Mouse (Mus musculus) liver, embryonic 14.5 days (tissue): ENCODE data around the gene Oxsr1. TPM values are rescaled to one million over a fixed set of nuclear protein-coding genes. Genes with fewer than 3 reads are reported as not detected.
"Not testable (repeated sequence)": the region's sequence is repeated elsewhere in the genome, so short reads cannot be mapped to it uniquely, and the experiment has no call there.

Experiments
- ATAC-seq: fragments of 200-750 bp; cut with Nextera tagmentation; 2 replicates; pipeline ENCODE4 v1.8.0; 2017; ENCODE audit warnings: moderate number of reproducible peaks, mild to moderate bottlenecking, moderate library complexity; ENCODE audit not compliant: insufficient read depth
- DNase-seq, 3 experiments: peaks; one replicate each; pipeline ENCODE4 v3.0.0-alpha.2; 2012 to 2013; ENCODE audit warnings: low read depth in 3 of 3, low spot score in 3 of 3
- H3K27ac ChIP-seq: fragments of 300-500 bp; sonication (generic); 2 replicates; pipeline ENCODE4 v1.5.1; 2014; ENCODE audit warnings: moderate library complexity, mild to moderate bottlenecking, control low read depth, inconsistent platforms
- H3K27me3 ChIP-seq: fragments of 300-500 bp; sonication (generic); 2 replicates; pipeline ENCODE4 v1.6.1; 2014; ENCODE audit warnings: mild to moderate bottlenecking, low read length, moderate library complexity; ENCODE audit not compliant: control insufficient read depth, insufficient read depth
- H3K36me3 ChIP-seq: fragments of 300-500 bp; sonication (generic); replicated peaks from 2 replicates; pipeline ENCODE4 v1.6.1; 2014; ENCODE audit warnings: low read depth; ENCODE audit not compliant: control insufficient read depth, insufficient read depth
- H3K4me1 ChIP-seq, 2 experiments: fragments of 200-500 bp in 1 of 2; fragments of 300-500 bp in 1 of 2; sonication (generic) in 1 of 2; replicated peaks; 2 replicates each; pipeline ENCODE4 v1.6.1; 2012 to 2014; ENCODE audit warnings: antibody characterized with exemption in 1 of 2, inconsistent platforms in 1 of 2, low read length in 1 of 2; ENCODE audit not compliant: control insufficient read depth in 2 of 2, insufficient read depth in 2 of 2
- H3K4me2 ChIP-seq: fragments of 300-500 bp; sonication (generic); 2 replicates; pipeline ENCODE4 v1.6.1; 2014; ENCODE audit warnings: low read depth, mild to moderate bottlenecking, control low read depth, moderate library complexity
- H3K4me3 ChIP-seq, 2 experiments: fragments of 200-500 bp in 1 of 2; fragments of 300-500 bp in 1 of 2; sonication (generic) in 1 of 2; 2 replicates each; pipeline ENCODE4 v1.5.1; 2012 to 2014; ENCODE audit warnings: low read depth in 2 of 2, low read length in 2 of 2, mild to moderate bottlenecking in 2 of 2, control low read depth in 1 of 2, inconsistent platforms in 1 of 2, moderate library complexity in 1 of 2; ENCODE audit not compliant: insufficient read depth in 1 of 2
- H3K9ac ChIP-seq: fragments of 300-500 bp; sonication (generic); replicated peaks from 2 replicates; pipeline ENCODE4 v1.6.1; 2014; ENCODE audit warnings: mild to moderate bottlenecking, control low read depth, moderate library complexity
- H3K9me3 ChIP-seq: fragments of 300-500 bp; sonication (generic); 2 replicates; pipeline ENCODE4 v1.6.1; 2016; ENCODE audit warnings: low read length, mixed read lengths; ENCODE audit not compliant: control insufficient read depth
- CTCF ChIP-seq: IDR thresholded peaks from 2 replicates; pipeline ENCODE4 v1.5.1; 2016; ENCODE audit warnings: antibody characterized with exemption, low read depth, control low read depth
- EP300 ChIP-seq: IDR thresholded peaks from 2 replicates; pipeline ENCODE4 v1.6.1; 2016; ENCODE audit warnings: antibody characterized with exemption, low read depth
- WGBS: fragments of 180-500 bp; shearing (Covaris S2); extraction: QIAGEN DNeasy Blood & Tissue Kit; methylation state at CpG from one replicate; pipeline ENCODE4 v1.1.7; 2014; ENCODE audit not compliant: insufficient replicate concordance; 5-methylcytosine and 5-hydroxymethylcytosine counted together
- polyA plus RNA-seq, 2 experiments: library from polyadenylated mRNA; depleted of rRNA in 1 of 2; stranded (reverse) in 1 of 2; unstranded in 1 of 2; fragments of >200 nt; fragmentation: Nextera tagmentation in 1 of 2; extraction: Ambion mirVana in 1 of 2; gene quantifications; 2 replicates each; pipeline versions ENCODE4 v1.2.1 to v1.2.3; 2012 to 2014

Oxsr1 gene
- polyA plus RNA-seq, 2 experiments: 4.9 to 11.8 TPM

GRCm38 (mm10) chr9:119219667-119220066 is 102.6 kb downstream of the Oxsr1 start:
- DNase-seq (no peak), ATAC-seq (no peak)
- H3K27ac ChIP-seq: no peak overlapping the region
- no peaks in the 10 kb centered on the region for H3K36me3 ChIP-seq
- WGBS: 38% methylated on average over 2 of the region's 2 CpGs
- no peaks in the 10 kb centered on the region for H3K4me1 ChIP-seq
- no peaks in the 10 kb centered on the region for H3K27me3 ChIP-seq
- TF ChIP-seq CTCF: no peak
- TF ChIP-seq EP300: no peak
- H3K4me3 ChIP-seq: no peak overlapping the region
- no peak overlapping the region for H3K4me2 ChIP-seq
- H3K9ac ChIP-seq: no peak overlapping the region
- no peaks in the 10 kb centered on the region for H3K9me3 ChIP-seq

- not testable (repeated sequence) for ATAC-seq, H3K9ac ChIP-seq, H3K36me3 ChIP-seq, H3K27ac ChIP-seq, H3K27me3 ChIP-seq, H3K4me3 ChIP-seq, H3K9me3 ChIP-seq, H3K4me2 ChIP-seq, H3K4me1 ChIP-seq, DNase-seq
- WGBS: 67% methylated on average over 2 of the region's 2 CpGs
Measured at GRCm38 (mm10) chr9:119215341-119215740, 106.9 kb downstream of the Oxsr1 start.

GRCm38 (mm10) chr9:119214601-119215000 is 107.6 kb downstream of the Oxsr1 start:
- WGBS: 72% methylated on average over 6 of the region's 6 CpGs
- H3K27ac ChIP-seq: no peak overlapping the region
- H3K9ac ChIP-seq: no peak overlapping the region
- no peak for TF ChIP-seq EP300
- no peak overlapping the region for H3K4me2 ChIP-seq
- no peaks in the 10 kb centered on the region for H3K36me3 ChIP-seq
- no peaks in the 10 kb centered on the region for H3K4me1 ChIP-seq
- no peaks in the 10 kb centered on the region for H3K9me3 ChIP-seq
- H3K4me3 ChIP-seq: no peak overlapping the region
- H3K27me3 ChIP-seq: no peaks in the 10 kb centered on the region
- no peak for DNase-seq
- ATAC-seq: no peak

- TF ChIP-seq EP300 (no peak), CTCF (no peak)
- Histone ChIP-seq H3K4me2 (no peak overlapping the region), H3K4me3 (no peak overlapping the region), H3K4me1 (no peaks in the 10 kb centered on the region), H3K36me3 (no peaks in the 10 kb centered on the region), H3K27ac (no peak overlapping the region), H3K27me3 (no peaks in the 10 kb centered on the region), H3K9ac (no peak overlapping the region), H3K9me3 (no peaks in the 10 kb centered on the region)
- DNase-seq (no peak), ATAC-seq (no peak)
- WGBS: 52% methylated on average over 8 of the region's 8 CpGs
Measured at GRCm38 (mm10) chr9:119212996-119213395, 109.2 kb downstream of the Oxsr1 start.

- no peaks in the 10 kb centered on the region for H3K4me1 ChIP-seq
- ATAC-seq (no peak), DNase-seq (no peak)
- H3K4me3 ChIP-seq: no peak within 1 kb of the TSS
- H3K36me3 ChIP-seq: no peaks in the 10 kb centered on the region
- no peaks in the 10 kb centered on the region for H3K27me3 ChIP-seq
- WGBS: 84% methylated on average over 4 of the region's 4 CpGs
- no peak for TF ChIP-seq EP300
- no peak for TF ChIP-seq CTCF
- no peak within 1 kb of the TSS for H3K27ac ChIP-seq
- no peaks in the 10 kb centered on the region for H3K9me3 ChIP-seq
- no peak within 1 kb of the TSS for H3K4me2 ChIP-seq
- no peak within 1 kb of the TSS for H3K9ac ChIP-seq
Measured at GRCm38 (mm10) chr9:119208998-119209397, 113.2 kb downstream of the Oxsr1 start, which contains the start of gene Slc22a13. Slc22a13 (minus strand) TSS chr9:119209098.
